Comparison of ENCODE assay signal across 11 mouse cellular contexts in the genomic region with DNA sequence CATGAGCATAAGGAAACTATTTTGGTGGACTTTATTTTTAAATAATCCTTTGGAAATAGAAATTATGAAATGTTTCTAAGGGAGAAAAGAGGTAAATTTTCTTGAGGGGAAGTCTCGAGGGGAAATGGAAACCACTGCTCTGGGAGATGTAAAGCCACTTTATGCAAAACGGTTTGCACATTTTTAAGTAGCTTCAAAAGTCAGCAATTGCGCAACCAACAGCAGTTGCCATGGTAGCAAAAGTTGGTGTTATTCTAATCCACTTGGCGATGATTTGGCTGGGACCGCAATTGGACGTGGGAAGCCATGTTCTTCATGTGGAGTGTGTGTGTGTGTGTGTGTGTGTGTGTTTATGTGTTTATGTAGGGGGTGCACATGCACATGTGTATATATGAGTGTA. TPM values are rescaled to one million over a fixed set of nuclear protein-coding genes. Genes with fewer than 3 reads are reported as not detected.
DNase-seq lines count a peak whose midpoint lies in the region; ATAC-seq and TF ChIP-seq lines count a peak whose summit lies in the region.
"Had no signal": no experiment of that assay in that cellular context is flagged by ENCODE, and none has a peak within 500 bp of the region (broad histone marks: within the 10 kb centered on the region; RNA-seq: fewer than 3 reads in every experiment).

No protein-coding gene starts in this region.

- peak; percentile 80 for ATAC-seq in common myeloid progenitor, adult 5-6 weeks (replicated peaks; ENCODE audit: low read depth, poor library complexity, severe bottlenecking)
- peak; percentile 74 for ATAC-seq in monocyte, adult 5-6 weeks (replicated peaks; ENCODE audit: insufficient number of reproducible peaks, low FRiP score, low TSS enrichment, poor library complexity, severe bottlenecking)
- ATAC-seq in midbrain, embryonic 13.5 days = no peak
- ATAC-seq in kidney, embryonic 16.5 days (ENCODE audit: low FRiP score, low TSS enrichment) = no peak
- ATAC-seq: Patski had no signal

- no peak overlapping the region for H3ac ChIP-seq in C2C12 (ENCODE audit: control insufficient read depth, insufficient read length, low read depth)

- DNase-seq in left cerebral cortex, adult 18-20 months (ENCODE audit: low spot score in 2 of 2) = peak; percentile 31 to 58
- no peak for DNase-seq in left cerebral cortex, postnatal 4 days
- DNase-seq: liver; midbrain, embryonic 14.5 days had no signal

- no peak overlapping the region for H3K9ac ChIP-seq in midbrain, embryonic 13.5 days (replicated peaks)
- no peak overlapping the region for H3K9ac ChIP-seq in kidney, embryonic 16.5 days (replicated peaks; ENCODE audit: low read length)
- H3K9ac ChIP-seq: forebrain, embryonic 12.5 days had no signal

- no peak overlapping the region for H3K4me3 ChIP-seq in C2C12 (ENCODE audit: insufficient read depth, poor library complexity, severe bottlenecking)
- H3K4me3 ChIP-seq in midbrain, embryonic 13.5 days (replicated peaks) = no peak overlapping the region
- H3K4me3 ChIP-seq in kidney, embryonic 16.5 days (ENCODE audit: low read length) = no peak overlapping the region
- H3K4me3 ChIP-seq: forebrain, embryonic 12.5 days had no signal

- intact Hi-C loops in left cerebral cortex, postnatal 4 days (cut with DNase I) = no loop called here

- 77% methylated on average over 6 of the region's 6 CpGs for WGBS in midbrain, embryonic 13.5 days
- WGBS in kidney, embryonic 16.5 days = 66% methylated on average over 6 of the region's 6 CpGs

- H3K4me1 ChIP-seq in midbrain, embryonic 13.5 days (replicated peaks) = peaks cover 8% of the 10 kb centered on the region
- no peaks in the 10 kb centered on the region for H3K4me1 ChIP-seq in kidney, embryonic 16.5 days (ENCODE audit: insufficient read depth, low read length)

- no peaks in the 10 kb centered on the region for H3K9me3 ChIP-seq in midbrain, embryonic 13.5 days
- no peaks in the 10 kb centered on the region for H3K9me3 ChIP-seq in kidney, embryonic 16.5 days (ENCODE audit: low read length)
- H3K9me3 ChIP-seq: forebrain, embryonic 12.5 days had no signal

- H3K27me3 ChIP-seq in C2C12 (ENCODE audit: control insufficient read depth, insufficient read depth, insufficient read length) = no peaks in the 10 kb centered on the region
- peaks cover 89% of the 10 kb centered on the region for H3K27me3 ChIP-seq in midbrain, embryonic 13.5 days
- peaks cover 83% of the 10 kb centered on the region for H3K27me3 ChIP-seq in kidney, embryonic 16.5 days (ENCODE audit: insufficient read depth, low read length)
- H3K27me3 ChIP-seq: Patski had no signal

- no peaks in the 10 kb centered on the region for H3K79me2 ChIP-seq in C2C12 (ENCODE audit: control insufficient read depth, insufficient read depth)

- H3K36me3 ChIP-seq in C2C12 (ENCODE audit: control insufficient read depth, insufficient read depth) = no peaks in the 10 kb centered on the region
- no peaks in the 10 kb centered on the region for H3K36me3 ChIP-seq in midbrain, embryonic 13.5 days
- H3K36me3 ChIP-seq in kidney, embryonic 16.5 days (ENCODE audit: insufficient read depth, low read length) = no peaks in the 10 kb centered on the region
- H3K36me3 ChIP-seq: forebrain, embryonic 12.5 days had no signal

- H3K4me2 ChIP-seq in midbrain, embryonic 13.5 days (replicated peaks) = no peak overlapping the region
- no peak overlapping the region for H3K4me2 ChIP-seq in kidney, embryonic 16.5 days (replicated peaks; ENCODE audit: low read depth, low read length)
- H3K4me2 ChIP-seq: forebrain, embryonic 12.5 days had no signal

- TF ChIP-seq CTCF in C2C12 (IDR thresholded peaks at IDR 0.05; ENCODE audit: control insufficient read depth, insufficient read depth, insufficient read length) = no peak

- H3K27ac ChIP-seq in midbrain, embryonic 13.5 days = no peak overlapping the region
- no peak overlapping the region for H3K27ac ChIP-seq in kidney, embryonic 16.5 days (ENCODE audit: low read length)
- H3K27ac ChIP-seq: forebrain, embryonic 12.5 days had no signal

- no peaks in the 10 kb centered on the region for H3K79me3 ChIP-seq in C2C12 (ENCODE audit: low read depth)

TF ChIP-seq in C2C12, 6 proteins besides CTCF, POLR2A, EP300 and RAD21:
- TF ChIP-seq CEBPB (IDR thresholded peaks at IDR 0.05; ENCODE audit: low read depth) (peak; percentile 98), FOSL1 (IDR thresholded peaks at IDR 0.05; ENCODE audit: insufficient read depth, low read length, poor library complexity, severe bottlenecking) (no peak)

RNA-seq across cellular contexts. Expression of a gene that starts 37.6 kb away (rescaled TPM):
- total RNA-seq in left cerebral cortex, adult 18-20 months (2021) = 100 to 1,000 TPM; 292 to 328 TPM
- 10 to 100 TPM; 18.7 to 29.3 TPM for total RNA-seq in left cerebral cortex, postnatal 4 days (2021)
- polyA plus RNA-seq in C2C12 (2012; fragmentation: generic; extraction: Trizol) = not detected
- not detected in 2 replicates for total RNA-seq in common myeloid progenitor, adult 5-6 weeks (2017)
- total RNA-seq in monocyte, adult 5-6 weeks (2017) = 0.10 to 0.32 TPM (median 0.29 TPM) in 3 replicates
- 0.88 and 1.3 TPM in 2 replicates for polyA plus RNA-seq in midbrain, embryonic 13.5 days (2015; fragmentation: Nextera tagmentation; extraction: Ambion mirVana)
- polyA plus RNA-seq in kidney, embryonic 16.5 days (2015; fragmentation: Nextera tagmentation; extraction: Ambion mirVana) = 0.20 TPM in 1 of 2 replicates, not detected in the other
- polyA plus RNA-seq: Patski had no signal

Comparison
In these comparisons a context has a peak if more than half of its experiments do, and no peak if none do; other contexts are left out.
1. ATAC-seq: peak in common myeloid progenitor, adult 5-6 weeks (single experiment) and monocyte, adult 5-6 weeks (single experiment); none in midbrain, embryonic 13.5 days (single experiment) and kidney, embryonic 16.5 days (single experiment).
2. RNA of a gene that starts 37.6 kb away (total RNA-seq): 292 to 328 TPM in left cerebral cortex, adult 18-20 months and 18.7 to 29.3 TPM in left cerebral cortex, postnatal 4 days; 0.10 to 0.32 TPM in monocyte, adult 5-6 weeks and not detected in common myeloid progenitor, adult 5-6 weeks; every median in the first group is over 10 times any median in the second.